Mouse (Mus musculus) erythroblast, adult 5-6 weeks (primary cell): ENCODE data around the gene Lrmda. TPM values are rescaled to one million over a fixed set of nuclear protein-coding genes. Genes with fewer than 3 reads are reported as not detected.

Experiments
- ATAC-seq: replicated peaks from 2 replicates; pipeline ENCODE4 v1.8.0; 2016; ENCODE audit warnings: moderate number of reproducible peaks, mild to moderate bottlenecking, moderate TSS enrichment, inconsistent platforms; ENCODE audit not compliant: poor library complexity, low FRiP score, severe bottlenecking
- total RNA-seq, 2 experiments: library from RNA; stranded (forward) in 1 of 2; stranded (reverse) in 1 of 2; fragments of 150-400 nt in 1 of 2; fragments of 200-764, 138-1000 nt in 1 of 2; gene quantifications; 2 replicates each; pipeline versions ENCODE4 v1.2.3 to v1.2.4; 2015 to 2017; ENCODE audit warnings: low replicate concordance in 2 of 2

The Lrmda gene
- total RNA-seq, 2 experiments from 2014 or later = 1.5 to 2.1 TPM

DNA sequence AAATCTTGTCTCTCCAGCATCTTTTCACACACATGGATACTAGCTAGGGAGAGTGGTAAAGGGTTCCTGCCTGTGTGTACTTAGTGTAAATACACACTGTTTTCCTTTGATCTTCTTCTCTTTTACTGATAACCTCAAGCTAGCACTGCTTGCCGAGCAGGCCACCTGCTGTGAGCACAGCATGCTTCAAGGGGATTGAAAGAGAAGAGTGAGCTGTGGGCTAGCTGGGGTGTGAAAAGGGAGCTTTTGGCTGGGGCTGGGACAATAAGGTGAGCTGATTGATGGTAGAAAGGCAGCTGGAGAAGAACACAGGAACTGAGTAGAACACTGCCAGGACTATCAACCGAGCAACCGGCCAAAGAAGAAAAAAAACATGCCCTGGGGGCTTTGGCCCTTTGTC, 124.5 kb downstream of the Lrmda start:
- ATAC-seq = no peak

- ATAC-seq = no peak
Observed at GRCm38 (mm10) chr14:22145863-22146262, 126.4 kb downstream of the Lrmda start.

GRCm38 (mm10) chr14:22146508-22147044, 127.1 kb downstream of the Lrmda start:
- ATAC-seq = no peak

DNA sequence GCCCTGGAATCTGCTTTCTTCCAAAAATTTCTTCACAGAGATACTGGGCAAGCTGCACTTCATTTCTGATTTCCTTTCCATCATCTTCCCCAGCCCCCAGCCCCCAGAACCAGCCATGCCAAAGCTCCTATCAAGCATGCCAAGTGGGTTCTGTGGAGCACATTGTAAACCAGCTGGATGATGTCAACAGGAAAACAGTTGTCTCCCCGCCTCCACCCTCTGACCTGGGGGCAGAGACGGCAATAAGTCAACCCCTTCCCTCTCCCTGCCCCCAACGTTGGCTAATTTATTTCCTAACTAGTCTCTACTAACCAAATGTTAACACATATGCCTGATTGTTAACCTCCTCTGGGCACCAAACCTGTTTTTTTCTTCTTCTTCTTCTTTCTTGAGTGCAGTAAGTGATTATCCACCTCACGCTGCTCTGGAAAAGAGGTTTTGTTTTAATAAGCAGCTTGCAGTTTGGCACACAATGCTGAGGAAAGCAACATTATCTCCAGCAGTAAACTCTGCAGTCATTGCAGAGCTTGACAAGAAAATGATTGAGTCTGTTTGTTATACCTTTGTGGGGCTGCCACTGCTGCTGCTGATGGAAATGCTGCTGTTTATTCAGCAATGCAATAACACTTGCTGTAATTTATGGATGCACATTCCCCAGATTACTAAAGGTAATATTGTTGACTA, 128.0 kb downstream of the Lrmda start:
- ATAC-seq = no peak

GRCm38 (mm10) chr14:22152701-22153100, 133.2 kb downstream of the Lrmda start:
- no peak for ATAC-seq

DNA sequence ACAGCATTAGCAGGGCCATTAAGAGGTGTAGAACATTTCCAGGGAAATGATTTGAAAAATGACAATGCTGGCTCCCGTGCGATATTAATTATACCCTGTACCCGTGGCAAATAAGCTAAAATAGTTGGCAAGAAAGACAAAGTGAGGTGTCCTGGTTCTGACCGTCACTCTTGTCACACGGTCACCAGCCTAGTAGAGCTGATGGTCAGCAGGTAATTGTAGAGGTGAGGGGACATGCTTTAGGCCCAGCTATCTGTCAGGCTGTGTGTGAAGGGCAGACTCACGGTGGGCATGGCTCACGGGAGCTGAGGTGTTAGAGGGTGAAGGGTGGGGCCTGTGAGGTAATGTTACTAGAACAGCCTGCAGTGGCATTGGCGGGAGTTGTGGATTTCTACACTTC, 134.6 kb downstream of the Lrmda start:
- ATAC-seq = no peak

- ATAC-seq = no peak
Observed at GRCm38 (mm10) chr14:22155034-22155433, 135.5 kb downstream of the Lrmda start.

GRCm38 (mm10) chr14:22155512-22156026, 136.1 kb downstream of the Lrmda start:
- no peak for ATAC-seq

DNA sequence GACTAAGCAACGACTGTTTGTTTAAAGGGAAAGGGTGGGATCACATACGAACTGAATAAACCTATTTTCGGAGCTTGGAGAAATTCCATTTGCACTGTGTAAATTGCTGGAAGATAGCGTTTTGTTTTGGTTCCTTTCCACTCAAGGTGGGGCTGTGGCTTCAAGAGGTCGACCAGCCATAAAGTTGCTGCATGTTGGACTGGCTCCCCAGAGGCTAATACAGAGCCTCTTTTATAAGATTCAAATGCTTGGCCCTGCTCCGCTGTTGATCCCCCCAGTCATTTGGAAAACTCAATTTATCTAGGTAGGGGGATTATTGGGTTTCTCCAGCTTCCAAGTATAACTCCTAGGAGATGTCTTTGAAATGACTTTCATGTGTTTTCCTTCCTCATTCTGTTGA, 137.5 kb downstream of the Lrmda start:
- ATAC-seq = no peak

- ATAC-seq = no peak
Observed at GRCm38 (mm10) chr14:22161416-22161815, 141.9 kb downstream of the Lrmda start.

DNA sequence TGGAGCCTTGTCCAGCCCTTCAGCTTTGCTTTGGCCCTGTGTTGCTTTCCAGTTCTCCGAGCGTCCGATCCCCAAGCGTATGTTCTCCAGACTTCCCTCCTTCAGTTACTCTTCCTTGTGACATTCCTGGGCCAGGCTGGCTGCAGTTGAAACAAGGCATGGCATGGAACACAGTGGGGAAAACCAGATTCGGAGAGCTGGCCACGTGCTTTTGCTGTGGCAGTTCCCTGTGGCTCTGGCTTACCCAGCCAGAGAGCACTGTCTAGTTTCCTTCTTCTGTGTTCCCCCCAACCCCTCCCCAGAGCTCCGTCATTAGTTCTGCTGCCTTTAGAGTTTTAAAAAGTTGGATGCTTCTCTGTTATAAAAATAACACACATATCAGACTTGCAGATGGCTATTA, 147.8 kb downstream of the Lrmda start:
- no peak for ATAC-seq

GRCm38 (mm10) chr14:22168077-22168794, 148.7 kb downstream of the Lrmda start:
- no peak for ATAC-seq

GRCm38 (mm10) chr14:22168795-22169568, 149.5 kb downstream of the Lrmda start:
- ATAC-seq = no peak

DNA sequence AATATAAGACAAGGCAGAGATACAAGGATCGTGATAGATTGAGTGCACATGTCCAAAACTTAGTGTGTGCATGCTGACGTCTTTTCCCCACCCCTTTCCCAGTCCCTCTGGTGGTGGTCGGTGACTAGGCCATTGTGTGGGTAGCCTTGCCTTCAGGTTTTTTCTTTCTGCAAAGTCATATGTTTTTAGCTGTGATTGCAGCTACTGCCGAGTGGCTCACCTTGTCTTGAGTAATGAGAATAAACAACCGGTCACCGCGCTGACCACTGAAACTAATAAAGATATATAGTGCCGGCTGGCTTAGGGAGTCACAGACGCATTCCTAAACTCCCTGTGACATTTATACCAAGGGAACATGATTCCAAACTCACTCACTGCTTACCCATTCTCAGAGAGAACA, 155.2 kb downstream of the Lrmda start:
- ATAC-seq = no peak

- ATAC-seq = no peak
Observed at GRCm38 (mm10) chr14:22179761-22180160, 160.2 kb downstream of the Lrmda start.

- no peak for ATAC-seq
Observed at GRCm38 (mm10) chr14:22181508-22181907, 162.0 kb downstream of the Lrmda start.

GRCm38 (mm10) chr14:22183195-22183594, 163.7 kb downstream of the Lrmda start:
- no peak for ATAC-seq

DNA sequence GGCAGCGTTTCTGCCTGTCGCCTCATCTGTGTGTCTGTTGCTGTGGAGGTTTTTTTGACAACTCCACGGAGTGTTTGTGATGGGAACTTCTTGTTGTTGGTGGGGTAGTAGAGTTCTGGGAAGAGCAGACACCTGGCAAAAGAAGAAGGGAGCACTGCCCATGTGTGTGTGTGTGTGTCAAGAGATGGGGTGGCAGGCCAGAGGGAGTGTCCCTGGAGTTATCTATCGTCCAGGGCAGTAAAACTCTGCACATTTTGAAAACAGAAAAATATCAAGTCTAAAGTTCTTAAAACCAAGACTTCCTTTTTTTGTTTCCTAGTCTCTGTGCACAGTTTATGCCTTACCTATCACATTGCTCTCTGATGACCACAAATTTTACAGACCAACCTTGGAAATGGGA, 165.9 kb downstream of the Lrmda start:
- no peak for ATAC-seq

DNA sequence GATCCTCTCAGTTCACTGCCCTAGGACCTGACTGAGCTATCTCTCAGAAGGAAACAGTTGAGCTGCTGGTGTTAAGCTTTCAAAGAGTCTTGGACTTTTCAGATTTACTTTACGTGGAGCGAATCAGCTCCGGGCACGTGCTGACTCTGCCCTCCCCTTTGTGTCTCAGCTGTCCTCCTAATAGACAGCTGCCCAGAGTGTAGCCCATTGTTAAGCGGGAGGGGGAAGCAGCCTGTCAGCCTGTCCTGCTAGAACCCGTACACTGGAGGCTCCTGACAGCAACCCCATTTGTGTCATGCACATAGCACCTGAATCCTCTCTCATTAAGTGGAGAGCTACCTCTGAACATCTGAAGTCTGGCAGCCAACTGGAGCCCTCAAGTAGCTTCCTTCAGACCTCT, 170.6 kb downstream of the Lrmda start:
- ATAC-seq = no peak

- no peak for ATAC-seq
Observed at GRCm38 (mm10) chr14:22192185-22192584, 172.7 kb downstream of the Lrmda start.
